Mouse (Mus musculus) midbrain, embryonic 12.5 days (tissue): ENCODE results near the gene Grpel1. TPM values are rescaled to one million over a fixed set of nuclear protein-coding genes. Genes with fewer than 3 reads are reported as not detected.

Experiments used
- ATAC-seq: fragments of 200-750 bp; cut with Nextera tagmentation; 2 replicates; pipeline ENCODE4 v1.8.0; 2017; ENCODE audit warnings: low read depth, moderate TSS enrichment, moderate library complexity; ENCODE audit not compliant: low FRiP score
- H3K27ac ChIP-seq: fragments of 300-500 bp; sonication (generic); replicated peaks from 2 replicates; pipeline ENCODE4 v1.5.1; 2016; ENCODE audit warnings: mild to moderate bottlenecking
- H3K27me3 ChIP-seq: fragments of 300-500 bp; sonication (generic); 2 replicates; pipeline ENCODE4 v1.6.1; 2016; ENCODE audit warnings: mild to moderate bottlenecking
- H3K36me3 ChIP-seq: fragments of 300-500 bp; sonication (generic); 2 replicates; pipeline ENCODE4 v1.6.1; 2016
- H3K4me1 ChIP-seq: fragments of 300-500 bp; sonication (generic); 2 replicates; pipeline ENCODE4 v1.6.1; 2016
- H3K4me2 ChIP-seq: fragments of 300-500 bp; sonication (generic); replicated peaks from 2 replicates; pipeline ENCODE4 v1.6.1; 2016; ENCODE audit warnings: mild to moderate bottlenecking, moderate library complexity
- H3K4me3 ChIP-seq: fragments of 300-500 bp; sonication (generic); 2 replicates; pipeline ENCODE4 v1.5.1; 2016; ENCODE audit warnings: mild to moderate bottlenecking
- H3K9ac ChIP-seq: fragments of 300-500 bp; sonication (generic); replicated peaks from 2 replicates; pipeline ENCODE4 v1.6.1; 2016; ENCODE audit warnings: mild to moderate bottlenecking, moderate library complexity
- H3K9me3 ChIP-seq: fragments of 300-500 bp; sonication (generic); 2 replicates; pipeline ENCODE4 v1.6.1; 2016; ENCODE audit warnings: mild to moderate bottlenecking
- WGBS: fragments of 180-500 bp; shearing (Covaris S2); methylation state at CpG from one replicate; pipeline ENCODE4 v1.1.7; 2016; 5-methylcytosine and 5-hydroxymethylcytosine counted together
- polyA plus RNA-seq: library from polyadenylated mRNA; unstranded; fragments of >200 nt; fragmentation: Nextera tagmentation; extraction: Ambion mirVana; gene quantifications from 2 replicates; pipeline ENCODE4 v1.2.1, GENCODE M21; 2016

Gene Grpel1
- polyA plus RNA-seq, 1 experiment from 2014 or later: 49.3 TPM

DNA sequence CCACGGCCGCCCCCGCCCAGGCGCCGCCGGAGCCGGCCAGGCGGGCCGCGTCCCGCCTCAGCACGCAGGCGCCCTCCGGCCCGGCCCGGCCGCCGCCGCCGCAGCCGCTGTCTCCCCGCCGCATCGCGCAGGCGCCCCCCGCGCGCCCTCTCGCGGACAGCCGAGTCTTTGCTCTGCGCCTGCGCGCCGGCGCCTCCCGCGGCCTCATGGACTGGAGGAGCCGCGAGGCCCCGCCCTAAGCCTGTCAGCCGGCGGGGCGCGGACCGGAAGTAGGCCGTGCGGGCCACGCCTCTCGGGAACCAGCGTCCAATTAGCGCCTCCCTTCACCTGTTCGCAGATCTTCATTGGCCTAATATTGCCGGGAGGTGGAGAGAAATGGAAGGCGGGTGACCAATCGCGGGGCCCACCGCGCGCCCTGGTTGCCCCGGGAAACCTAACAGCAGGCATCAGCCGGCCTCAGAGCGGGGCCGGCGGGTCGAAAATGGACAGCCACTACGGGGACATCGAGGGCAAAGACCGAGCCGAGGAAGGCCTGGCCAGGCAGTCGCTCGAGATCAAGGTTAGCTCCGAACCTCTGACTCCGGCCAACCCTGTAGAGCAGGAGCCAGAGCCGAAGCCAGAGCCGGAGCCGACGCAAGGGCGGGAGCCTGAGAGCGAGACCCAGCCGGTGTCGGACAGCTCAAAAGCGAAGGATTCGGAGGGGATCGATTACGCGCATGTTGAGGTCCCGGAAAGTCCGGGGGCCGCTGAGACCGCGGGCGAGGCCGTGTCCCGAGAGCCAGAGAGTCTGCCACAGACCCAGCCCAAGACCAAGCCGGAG lies 19.6 kb downstream of the Grpel1 start, which contains the start of the genes Tada2b and Ccdc96:
TSS of gene Tada2b (minus strand) at position 115 of the 820 bp plus-strand sequence.
TSS of gene Ccdc96 (plus strand) at position 418 of the 820 bp plus-strand sequence.
- peaks cover 9% of the 10 kb centered on the region for H3K27me3 ChIP-seq
- under 1% methylated on average over 86 of the region's 97 CpGs for WGBS

DNA sequence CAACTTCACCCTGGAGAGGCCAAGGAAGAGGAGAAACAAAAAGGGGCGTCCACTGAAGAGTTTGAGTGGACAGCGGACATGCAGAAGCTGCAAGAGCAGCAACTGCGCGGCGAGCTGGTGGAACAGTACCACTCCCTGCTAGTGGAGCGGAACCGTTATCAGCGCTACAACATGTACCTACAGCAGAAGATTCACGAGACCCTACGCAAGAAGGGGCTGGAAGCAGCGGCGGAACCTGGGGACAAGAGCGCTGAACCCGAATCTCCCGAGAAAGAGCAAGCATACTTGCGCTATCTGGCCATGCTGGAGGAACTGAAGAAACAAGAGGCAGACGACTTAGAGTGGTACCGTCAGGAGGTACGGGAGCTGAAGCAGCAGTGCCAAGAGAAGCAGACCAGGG lies 20.5 kb downstream of the Grpel1 start:
- Histone ChIP-seq H3K9me3 (peaks cover 4% of the 10 kb centered on the region; the same call in 1 of the 2 replicates), H3K27ac (no peak overlapping the region), H3K36me3 (0 out of 2 replicates have a peak, but pooled peaks cover 7% of the 10 kb centered on the region), H3K9ac (peak overlapping the region; percentile 64), H3K4me1 (peaks cover 40% of the 10 kb centered on the region), H3K4me2 (peak overlapping the region; percentile 84), H3K4me3 (peak overlapping the region; percentile 91), H3K27me3 (peaks cover 9% of the 10 kb centered on the region)
- no peak for ATAC-seq
- WGBS: 49% methylated on average over 19 of the region's 19 CpGs

More for the DNA sequence above, 19.6 kb downstream of the Grpel1 start, which contains the start of the genes Tada2b and Ccdc96:
- peak within 1 kb of the TSS; percentile 85 for H3K27ac ChIP-seq
- 0 out of 2 replicates have a peak, but pooled peaks cover 7% of the 10 kb centered on the region for H3K36me3 ChIP-seq
- peaks cover 4% of the 10 kb centered on the region; the same call in 1 of the 2 replicates for H3K9me3 ChIP-seq
- peak within 1 kb of the TSS; percentile 93 for H3K4me2 ChIP-seq
- H3K9ac ChIP-seq: peak within 1 kb of the TSS; percentile 95
- ATAC-seq: peak; percentile 98
- peaks cover 43% of the 10 kb centered on the region for H3K4me1 ChIP-seq
- peak within 1 kb of the TSS; percentile 91 for H3K4me3 ChIP-seq

DNA sequence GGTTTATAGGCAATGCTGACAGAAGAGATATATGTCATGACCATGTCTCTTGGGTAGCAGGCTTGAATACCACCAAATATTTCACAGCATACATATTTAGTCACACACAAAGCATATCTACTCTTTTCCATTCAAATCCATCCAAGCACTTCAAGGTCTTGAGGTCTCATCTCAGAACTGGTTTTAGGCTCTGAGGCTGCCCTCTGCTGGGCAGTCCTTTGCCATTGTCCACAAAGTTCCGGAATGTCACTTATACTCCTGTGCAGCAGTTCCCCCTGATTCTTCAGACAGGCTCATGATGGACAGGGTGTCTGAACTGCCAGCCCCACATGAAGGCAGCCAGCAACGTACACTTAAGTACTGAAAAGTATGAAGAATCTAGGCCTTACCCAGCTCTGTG lies 24.4 kb downstream of the Grpel1 start:
- Histone ChIP-seq H3K4me3 (no peak overlapping the region), H3K36me3 (peaks cover 33% of the 10 kb centered on the region), H3K27me3 (peaks cover 9% of the 10 kb centered on the region), H3K4me2 (no peak overlapping the region), H3K9ac (no peak overlapping the region), H3K4me1 (peaks cover 9% of the 10 kb centered on the region), H3K9me3 (peaks cover 4% of the 10 kb centered on the region; the same call in 1 of the 2 replicates), H3K27ac (no peak overlapping the region)
- no peak for ATAC-seq
- 53% methylated on average over 2 of the region's 2 CpGs for WGBS

DNA sequence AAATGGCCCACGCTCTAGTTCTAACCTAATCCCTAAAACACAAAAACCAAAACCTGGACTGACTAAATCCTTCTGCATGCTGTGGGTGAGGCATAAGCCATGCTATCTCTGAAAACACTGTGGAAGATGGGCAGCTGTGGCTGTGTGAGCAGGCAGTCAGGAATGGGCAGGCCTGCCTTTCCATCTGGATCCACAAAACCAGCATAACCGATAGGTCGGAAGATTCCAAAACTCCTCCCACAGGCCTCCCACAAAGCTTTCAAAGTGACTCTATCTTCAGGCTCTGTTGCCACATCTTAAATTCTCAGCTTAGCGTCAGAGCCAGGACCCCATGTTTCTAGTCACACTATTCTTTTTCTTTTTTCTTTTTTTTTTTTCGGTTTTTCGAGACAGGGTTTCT lies 29.1 kb downstream of the Grpel1 start:
- Histone ChIP-seq H3K4me2 (no peak overlapping the region), H3K9me3 (no peaks in the 10 kb centered on the region), H3K4me3 (no peak overlapping the region), H3K4me1 (no peaks in the 10 kb centered on the region), H3K27me3 (no peaks in the 10 kb centered on the region), H3K9ac (no peak overlapping the region), H3K36me3 (peaks cover 66% of the 10 kb centered on the region), H3K27ac (no peak overlapping the region)
- WGBS: 88% methylated on average over 6 of the region's 6 CpGs
- no peak for ATAC-seq

DNA sequence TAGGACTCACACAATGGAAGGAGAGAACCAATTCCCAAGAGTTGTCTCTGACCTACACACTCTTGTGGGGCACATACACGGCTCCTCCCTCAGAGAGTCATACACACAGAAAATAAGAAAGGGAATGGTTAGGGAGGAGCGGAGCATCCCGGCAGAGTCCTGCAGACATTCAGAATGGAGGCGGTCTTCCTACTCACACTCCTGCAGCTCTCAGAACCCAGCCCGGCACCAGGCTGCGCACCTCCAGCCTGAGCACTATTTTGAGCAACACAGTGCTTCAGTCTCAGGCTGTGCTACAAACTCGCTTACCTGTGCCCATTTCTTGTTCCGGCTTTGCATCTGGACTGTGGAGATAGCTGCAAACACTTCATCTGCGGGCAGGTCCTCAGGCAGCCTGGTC lies 29.9 kb downstream of the Grpel1 start:
- 95% methylated on average over 9 of the region's 9 CpGs for WGBS
- Histone ChIP-seq H3K4me1 (no peaks in the 10 kb centered on the region), H3K9me3 (no peaks in the 10 kb centered on the region), H3K4me2 (no peak overlapping the region), H3K27me3 (no peaks in the 10 kb centered on the region), H3K9ac (no peak overlapping the region), H3K4me3 (no peak overlapping the region), H3K36me3 (peaks cover 70% of the 10 kb centered on the region), H3K27ac (no peak overlapping the region)
- no peak for ATAC-seq

DNA sequence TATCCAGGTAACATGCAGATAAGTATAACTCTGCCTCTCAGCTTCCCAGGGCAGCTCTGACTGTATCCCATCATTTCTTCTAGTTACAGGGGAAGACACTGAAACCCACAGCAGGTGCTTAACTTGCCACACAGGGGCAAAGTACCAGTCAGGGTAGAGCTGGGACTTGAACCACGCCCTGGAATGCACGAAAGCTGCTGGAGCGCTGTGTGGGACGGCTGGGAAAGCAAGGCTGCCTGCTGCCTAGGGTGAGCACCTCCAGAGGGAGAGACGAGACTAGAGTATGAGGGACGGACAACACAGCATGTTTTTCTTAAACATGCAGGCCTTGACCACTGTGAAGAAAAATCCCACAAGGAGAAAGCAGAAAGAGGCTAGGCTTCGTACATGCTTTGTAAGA lies 40.4 kb downstream of the Grpel1 start:
- Histone ChIP-seq H3K9ac (no peak overlapping the region), H3K4me3 (no peak overlapping the region), H3K27me3 (no peaks in the 10 kb centered on the region), H3K4me2 (no peak overlapping the region), H3K4me1 (no peaks in the 10 kb centered on the region), H3K9me3 (no peaks in the 10 kb centered on the region), H3K27ac (no peak overlapping the region), H3K36me3 (peaks cover 82% of the 10 kb centered on the region)
- ATAC-seq: no peak
- WGBS: 87% methylated on average over 7 of the region's 7 CpGs

DNA sequence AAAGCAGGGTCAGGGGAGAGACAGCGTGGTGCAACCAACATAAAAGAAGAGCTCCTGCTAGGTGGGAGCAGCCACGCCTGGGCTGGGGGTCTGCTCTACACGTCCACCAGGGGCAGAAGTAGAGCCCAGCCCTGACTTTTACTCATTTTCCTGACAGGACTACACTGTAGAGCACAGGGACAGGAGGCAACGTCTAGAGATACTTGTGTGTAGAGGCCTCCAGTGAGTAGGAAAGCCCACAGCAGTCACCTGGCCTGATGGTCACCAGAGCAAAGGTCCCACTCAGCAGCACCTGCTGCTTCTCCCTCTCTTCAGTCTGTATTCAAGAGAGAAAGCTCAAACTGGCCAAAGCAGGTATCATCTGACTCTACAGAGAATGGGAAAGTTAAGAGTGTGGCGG lies 40.8 kb downstream of the Grpel1 start:
- Histone ChIP-seq H3K27me3 (no peaks in the 10 kb centered on the region), H3K9ac (no peak overlapping the region), H3K4me1 (no peaks in the 10 kb centered on the region), H3K4me3 (no peak overlapping the region), H3K27ac (no peak overlapping the region), H3K9me3 (no peaks in the 10 kb centered on the region), H3K4me2 (no peak overlapping the region), H3K36me3 (peaks cover 81% of the 10 kb centered on the region)
- WGBS: 75% methylated on average over 5 of the region's 5 CpGs
- no peak for ATAC-seq

DNA sequence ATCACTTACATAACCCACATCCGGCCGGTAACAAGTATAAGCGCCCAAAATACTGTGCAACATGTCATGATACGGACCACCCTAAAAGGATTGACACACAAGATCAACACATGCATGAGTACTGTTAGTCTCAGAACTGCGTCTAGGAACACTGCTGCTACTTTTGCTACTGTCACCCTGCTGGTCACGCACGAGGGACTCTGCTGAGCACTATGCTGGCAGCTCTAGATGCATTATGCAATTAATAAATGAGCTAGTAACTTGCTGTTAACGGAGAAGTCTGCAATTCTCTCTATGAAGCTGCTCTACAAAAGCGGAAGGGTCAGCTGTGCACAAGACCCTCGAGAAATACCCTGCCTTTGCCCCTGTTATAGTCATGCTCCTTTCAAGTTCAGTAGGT lies 43.6 kb downstream of the Grpel1 start:
- H3K4me1 ChIP-seq: no peaks in the 10 kb centered on the region
- H3K36me3 ChIP-seq: peaks cover 87% of the 10 kb centered on the region
- no peak overlapping the region for H3K9ac ChIP-seq
- H3K4me3 ChIP-seq: no peak overlapping the region
- no peak overlapping the region for H3K27ac ChIP-seq
- no peak overlapping the region for H3K4me2 ChIP-seq
- no peak for ATAC-seq
- WGBS: 94% methylated on average over 10 of the region's 10 CpGs
- no peaks in the 10 kb centered on the region for H3K27me3 ChIP-seq
- H3K9me3 ChIP-seq: no peaks in the 10 kb centered on the region

DNA sequence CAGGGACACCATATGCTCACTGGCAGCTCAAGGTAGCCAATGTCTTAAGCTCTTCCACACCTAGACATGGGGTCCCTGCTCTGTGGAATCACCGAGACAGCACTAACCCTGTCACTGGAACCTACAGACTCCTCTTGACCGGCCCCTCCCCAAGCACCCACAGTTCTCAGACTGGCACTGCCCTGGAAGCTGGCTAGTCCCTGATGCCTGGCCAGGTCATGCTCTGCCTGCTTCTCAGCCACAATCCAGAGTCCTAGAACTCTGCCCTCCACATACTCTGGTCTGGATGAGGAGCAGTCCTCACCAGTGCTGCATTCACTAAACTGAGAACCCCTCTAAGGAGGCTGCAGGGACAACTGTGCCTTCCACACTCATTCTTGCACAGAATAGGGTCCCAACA lies 46.2 kb downstream of the Grpel1 start:
- Histone ChIP-seq H3K9me3 (no peaks in the 10 kb centered on the region), H3K36me3 (peaks cover 70% of the 10 kb centered on the region), H3K27me3 (no peaks in the 10 kb centered on the region), H3K27ac (no peak overlapping the region), H3K9ac (no peak overlapping the region), H3K4me3 (no peak overlapping the region), H3K4me1 (no peaks in the 10 kb centered on the region), H3K4me2 (no peak overlapping the region)
- no peak for ATAC-seq
- 100% methylated on average over 2 of the region's 2 CpGs for WGBS

DNA sequence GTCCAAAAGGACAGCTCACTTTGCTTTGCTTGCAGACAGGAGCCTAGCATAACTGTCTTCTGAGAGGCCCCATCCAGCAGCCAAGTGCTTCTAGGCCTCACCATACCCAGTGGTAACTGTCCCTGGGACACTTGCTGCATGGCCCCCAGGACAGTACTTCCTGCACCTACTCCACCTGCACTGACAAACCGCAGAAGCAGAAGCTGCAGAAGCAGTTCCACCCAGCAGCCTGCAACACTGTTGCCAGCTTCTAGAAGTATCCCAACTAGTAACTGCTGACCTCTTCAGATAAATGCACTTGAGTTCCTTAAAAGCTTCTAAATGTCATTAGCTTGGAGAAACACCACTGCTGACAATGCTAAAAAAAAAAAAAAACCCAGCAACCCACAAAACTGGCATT lies 50.3 kb downstream of the Grpel1 start:
- no peak overlapping the region for H3K4me3 ChIP-seq
- H3K36me3 ChIP-seq: peaks cover 79% of the 10 kb centered on the region
- WGBS: 97% methylated on average over 1 of the region's 1 CpGs

DNA sequence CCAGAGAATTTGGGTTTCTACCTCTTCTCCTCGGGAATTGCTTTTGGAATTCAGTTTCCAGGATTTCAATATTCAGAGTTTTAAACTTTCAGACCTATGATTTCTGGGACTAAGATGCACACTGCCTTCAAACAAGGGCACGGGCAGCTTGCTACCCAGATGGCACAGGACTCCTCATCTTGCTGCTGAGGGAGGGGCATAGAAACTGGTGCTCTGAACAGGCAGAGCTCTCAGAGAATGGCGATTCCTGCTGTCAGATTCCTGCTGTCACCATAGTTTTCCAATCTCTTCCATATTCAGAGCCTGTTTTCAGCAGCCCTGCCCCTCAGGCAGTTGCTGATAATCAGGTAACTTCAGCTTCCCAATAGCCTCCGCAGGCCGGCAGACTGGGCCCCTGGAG lies 50.8 kb downstream of the Grpel1 start:
- Histone ChIP-seq H3K27me3 (no peaks in the 10 kb centered on the region), H3K4me3 (no peak overlapping the region), H3K27ac (0 out of 2 replicates have a peak overlapping the region, but pooled peaks have one; percentile 0), H3K9me3 (no peaks in the 10 kb centered on the region), H3K4me2 (no peak overlapping the region), H3K4me1 (no peaks in the 10 kb centered on the region), H3K36me3 (peaks cover 80% of the 10 kb centered on the region), H3K9ac (no peak overlapping the region)
- 88% methylated on average over 5 of the region's 5 CpGs for WGBS
- no peak for ATAC-seq

More for the DNA sequence above, 50.3 kb downstream of the Grpel1 start:
- no peaks in the 10 kb centered on the region for H3K9me3 ChIP-seq
- no peak overlapping the region for H3K9ac ChIP-seq
- H3K4me2 ChIP-seq: no peak overlapping the region
- no peaks in the 10 kb centered on the region for H3K4me1 ChIP-seq
- H3K27me3 ChIP-seq: no peaks in the 10 kb centered on the region
- no peak for ATAC-seq
- H3K27ac ChIP-seq: no peak overlapping the region

DNA sequence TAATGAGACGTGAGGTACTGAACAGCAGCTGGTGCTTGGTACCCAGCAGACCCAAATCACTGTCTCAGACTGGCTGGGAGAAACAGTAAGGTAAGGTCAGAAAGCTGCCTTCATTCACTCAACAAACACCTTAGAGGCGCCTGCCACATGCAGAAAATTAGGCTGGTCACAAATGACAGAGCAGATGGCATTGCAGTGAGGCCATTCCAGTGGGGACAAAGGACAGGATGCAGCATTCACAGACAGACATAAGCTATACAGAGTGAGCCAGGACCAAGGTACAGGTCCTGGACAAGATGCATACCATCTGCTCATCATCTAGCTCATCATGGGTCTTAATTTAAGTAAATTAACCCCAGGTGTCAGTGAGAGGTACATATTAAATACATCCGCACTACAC lies 52.8 kb downstream of the Grpel1 start:
- 81% methylated on average over 3 of the region's 3 CpGs for WGBS
- ATAC-seq: no peak
- no peaks in the 10 kb centered on the region for H3K27me3 ChIP-seq
- H3K9me3 ChIP-seq: no peaks in the 10 kb centered on the region
- H3K4me3 ChIP-seq: no peak overlapping the region
- no peak overlapping the region for H3K9ac ChIP-seq
- H3K27ac ChIP-seq: no peak overlapping the region
- peaks cover 78% of the 10 kb centered on the region for H3K36me3 ChIP-seq
- H3K4me1 ChIP-seq: no peaks in the 10 kb centered on the region
- no peak overlapping the region for H3K4me2 ChIP-seq
